Mouse (Mus musculus): ENCODE data around the gene Cldn5. TPM values are rescaled to one million over a fixed set of nuclear protein-coding genes. Genes with fewer than 3 reads are reported as not detected.

The Cldn5 gene
- polyA plus RNA-seq, 2 experiments, result 6.2 to 6.6 TPM

DNA sequence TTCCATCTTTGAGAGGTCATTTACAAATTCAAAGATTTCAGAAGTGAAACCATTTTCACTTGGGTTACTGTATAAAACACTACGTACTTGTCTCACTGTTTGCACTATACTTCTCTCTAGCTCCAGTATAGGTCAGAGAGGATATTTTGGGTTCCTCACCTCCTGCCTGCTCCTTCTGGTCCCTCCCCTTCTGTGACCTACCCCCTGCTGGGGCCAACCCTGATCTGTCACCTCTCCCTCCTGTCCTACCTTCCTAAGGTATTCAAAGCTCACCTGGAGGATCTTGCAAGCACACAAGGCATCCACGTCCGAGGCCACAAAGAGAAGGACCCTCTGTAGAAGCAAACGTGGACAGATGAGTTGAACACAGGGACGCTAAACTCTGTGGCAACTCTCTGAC lies 34.4 kb downstream of the Cldn5 start:
- no peaks in the 10 kb centered on the region for H3K9me3 ChIP-seq (ENCODE audit: control insufficient read depth, low read length)
- peak overlapping the region; percentile 94 to 100 for H3K4me3 ChIP-seq (ENCODE audit: insufficient read depth in 1 of 2, low read depth in 2 of 2, low read length in 2 of 2)
- H3K4me2 ChIP-seq (ENCODE audit: low read depth), result peak overlapping the region; percentile 97
- 5% methylated on average over 5 of the region's 5 CpGs for WGBS (ENCODE audit: insufficient replicate concordance)
- peaks cover 12 to 16% of the 10 kb centered on the region in 2 experiments; a peak in 3 of 4 replicates for H3K4me1 ChIP-seq (replicated peaks; ENCODE audit: control insufficient read depth in 2 of 2, insufficient read depth in 2 of 2, low read length in 1 of 2)
- H3K27ac ChIP-seq, result peak overlapping the region; percentile 52
- H3K36me3 ChIP-seq (replicated peaks; ENCODE audit: control insufficient read depth, insufficient read depth, low read depth), result peaks cover 50% of the 10 kb centered on the region
- H3K9ac ChIP-seq (replicated peaks), result peak overlapping the region; percentile 80
- DNase-seq (ENCODE audit: low read depth in 3 of 3, low spot score in 3 of 3), result peak in 1 of 3 experiments; percentile 17
- H3K27me3 ChIP-seq (ENCODE audit: control insufficient read depth, insufficient read depth, low read length), result no peaks in the 10 kb centered on the region
- ATAC-seq (ENCODE audit: insufficient read depth), result peak; percentile 62
- no peak for TF ChIP-seq CTCF (IDR thresholded peaks at IDR 0.05; ENCODE audit: low read depth)
- TF ChIP-seq EP300 (IDR thresholded peaks at IDR 0.05; ENCODE audit: low read depth), result no peak

DNA sequence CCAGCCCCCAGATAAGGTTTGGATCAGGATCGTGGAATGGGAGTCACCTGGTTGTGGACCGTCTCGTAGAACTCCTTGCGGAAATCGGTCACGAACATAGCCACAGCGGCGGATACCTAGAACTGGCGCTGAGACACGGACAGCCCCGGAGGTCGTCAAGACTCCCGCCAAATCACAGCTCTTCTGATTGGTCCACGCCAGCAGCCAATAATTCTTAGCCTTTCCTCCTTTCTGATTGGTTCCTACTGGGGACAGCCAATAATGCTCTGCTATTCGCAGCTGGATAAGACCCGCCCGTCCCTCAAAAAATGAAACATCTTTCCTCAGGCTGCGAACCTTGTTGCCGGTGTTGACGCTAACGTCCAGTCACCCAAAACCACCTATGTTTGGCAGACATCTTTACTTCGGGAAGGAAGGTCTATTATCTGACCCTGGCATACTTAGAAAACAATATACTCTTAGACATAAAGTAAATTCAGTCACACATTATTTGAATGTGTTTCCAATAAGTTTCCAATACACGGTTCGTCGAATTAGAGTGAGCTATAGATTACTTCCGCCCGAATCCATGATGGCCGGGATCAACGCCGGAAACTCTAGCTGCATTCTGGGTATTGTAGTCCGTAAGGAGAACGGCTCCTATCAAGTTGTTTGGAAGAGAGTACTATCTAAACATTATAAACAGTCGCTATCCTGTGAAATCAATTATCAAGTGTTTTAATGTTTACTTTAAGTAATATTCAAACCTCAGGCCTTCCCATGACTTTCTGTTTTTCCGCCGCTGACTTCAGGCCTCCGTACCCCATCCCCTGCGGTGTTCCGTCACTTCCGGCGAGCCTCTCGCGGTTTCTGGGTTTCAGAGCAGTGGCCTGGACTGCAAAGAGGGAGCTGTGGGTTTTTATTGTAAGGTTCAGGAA lies 35.1 kb downstream of the Cldn5 start, which contains the start of the genes Ufd1 and Cdc45:
Ufd1 (plus strand) TSS at position 312 of the 917 bp plus-strand sequence.
Cdc45 (minus strand) TSS at position 520 of the 917 bp plus-strand sequence.
- Histone ChIP-seq H3K4me1 (replicated peaks; ENCODE audit: control insufficient read depth in 2 of 2, insufficient read depth in 2 of 2, low read length in 1 of 2) (peaks cover 12 to 16% of the 10 kb centered on the region in 2 experiments; a peak in 3 of 4 replicates), H3K36me3 (replicated peaks; ENCODE audit: control insufficient read depth, insufficient read depth, low read depth) (peaks cover 45% of the 10 kb centered on the region), H3K27ac (peak within 1 kb of the TSS; percentile 86), H3K4me3 (ENCODE audit: insufficient read depth in 1 of 2, low read depth in 2 of 2, low read length in 2 of 2) (peak within 1 kb of the TSS; percentile 94 to 100), H3K9me3 (ENCODE audit: control insufficient read depth, low read length) (no peaks in the 10 kb centered on the region), H3K9ac (replicated peaks) (peak within 1 kb of the TSS; percentile 88), H3K27me3 (ENCODE audit: control insufficient read depth, insufficient read depth, low read length) (no peaks in the 10 kb centered on the region), H3K4me2 (ENCODE audit: low read depth) (peak within 1 kb of the TSS; percentile 97)
- ATAC-seq (ENCODE audit: insufficient read depth) (peak; percentile 92), DNase-seq (ENCODE audit: low read depth in 3 of 3, low spot score in 3 of 3) (peak; percentile 93 to 96 (median 95))
- WGBS (ENCODE audit: insufficient replicate concordance), result under 1% methylated on average over 42 of the region's 42 CpGs
- TF ChIP-seq CTCF (IDR thresholded peaks at IDR 0.05; ENCODE audit: low read depth), result 0 out of 2 replicates have a peak, but pooled peaks have one; percentile 4
- peak; percentile 6; the same call in 1 of the 2 replicates for TF ChIP-seq EP300 (IDR thresholded peaks at IDR 0.05; ENCODE audit: low read depth)

DNA sequence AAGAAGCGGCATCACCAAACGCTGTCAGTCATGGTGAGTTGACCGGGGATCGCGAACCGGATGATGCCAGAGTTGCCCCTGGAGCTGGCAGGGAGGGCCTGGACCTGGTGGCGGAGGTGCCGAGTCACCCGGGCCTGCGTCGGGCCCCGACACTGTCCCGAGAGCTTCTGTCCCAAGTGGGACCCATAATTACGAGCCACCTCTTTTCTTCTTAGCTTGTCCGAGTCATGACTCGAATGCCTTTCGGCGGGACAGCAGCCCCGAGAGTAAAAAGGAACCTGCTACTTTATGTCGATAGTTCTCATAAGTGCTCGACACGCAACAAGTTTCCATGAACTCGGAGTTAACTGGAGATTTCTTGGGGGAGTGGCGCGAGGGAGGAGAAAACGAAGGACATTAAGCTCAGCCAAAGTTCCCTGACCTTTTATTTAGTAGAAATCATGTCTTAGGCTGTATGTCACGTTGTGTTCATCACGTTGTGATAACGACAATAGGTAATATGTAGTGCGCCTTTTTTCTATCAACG lies 35.8 kb downstream of the Cldn5 start:
- Histone ChIP-seq H3K4me3 (ENCODE audit: insufficient read depth in 1 of 2, low read depth in 2 of 2, low read length in 2 of 2) (peak overlapping the region; percentile 94 to 100), H3K27me3 (ENCODE audit: control insufficient read depth, insufficient read depth, low read length) (no peaks in the 10 kb centered on the region), H3K4me1 (replicated peaks; ENCODE audit: control insufficient read depth in 2 of 2, insufficient read depth in 2 of 2, low read length in 1 of 2) (peaks cover 12 to 16% of the 10 kb centered on the region in 2 experiments; a peak in 3 of 4 replicates), H3K36me3 (replicated peaks; ENCODE audit: control insufficient read depth, insufficient read depth, low read depth) (peaks cover 37% of the 10 kb centered on the region), H3K27ac (peak overlapping the region; percentile 86), H3K4me2 (ENCODE audit: low read depth) (peak overlapping the region; percentile 97), H3K9me3 (ENCODE audit: control insufficient read depth, low read length) (no peaks in the 10 kb centered on the region), H3K9ac (replicated peaks) (peak overlapping the region; percentile 88)
- DNase-seq (ENCODE audit: low read depth in 3 of 3, low spot score in 3 of 3) (no peak), ATAC-seq (ENCODE audit: insufficient read depth) (peak; percentile 36)
- TF ChIP-seq EP300 (IDR thresholded peaks at IDR 0.05; ENCODE audit: low read depth) (no peak), CTCF (IDR thresholded peaks at IDR 0.05; ENCODE audit: low read depth) (no peak)
- WGBS (ENCODE audit: insufficient replicate concordance), result 1% methylated on average over 31 of the region's 31 CpGs

DNA sequence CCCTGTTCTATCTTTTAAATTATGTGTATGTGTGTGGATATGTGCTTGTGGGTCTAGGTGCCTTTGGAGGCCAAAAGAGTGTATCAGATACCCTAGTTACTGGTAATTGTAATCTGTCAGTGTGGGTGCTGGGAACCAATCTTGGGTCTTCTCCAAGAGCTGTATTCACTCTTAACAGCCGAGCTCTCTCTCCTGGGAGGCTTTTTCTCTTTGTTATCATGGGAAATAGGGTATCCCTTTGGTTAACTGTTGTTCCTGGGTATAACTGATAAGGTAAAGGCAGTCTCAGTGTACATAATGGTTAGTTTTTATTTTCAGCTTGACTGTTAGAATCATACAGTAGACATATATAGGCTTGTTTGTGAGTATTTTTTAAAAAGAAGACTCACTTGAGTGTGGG lies 45.7 kb downstream of the Cldn5 start:
- H3K4me2 ChIP-seq (ENCODE audit: low read depth), result no peak overlapping the region
- no peak overlapping the region for H3K27ac ChIP-seq
- H3K9me3 ChIP-seq (ENCODE audit: control insufficient read depth, low read length), result no peaks in the 10 kb centered on the region
- H3K4me3 ChIP-seq (ENCODE audit: insufficient read depth in 1 of 2, low read depth in 2 of 2, low read length in 2 of 2), result no peak overlapping the region
- ATAC-seq (ENCODE audit: insufficient read depth) (peak; percentile 52), DNase-seq (ENCODE audit: low read depth in 3 of 3, low spot score in 3 of 3) (no peak)
- H3K9ac ChIP-seq (replicated peaks), result no peak overlapping the region
- peaks cover 0 to 7% of the 10 kb centered on the region in 2 experiments; a peak in 3 of 4 replicates for H3K4me1 ChIP-seq (replicated peaks; ENCODE audit: control insufficient read depth in 2 of 2, insufficient read depth in 2 of 2, low read length in 1 of 2)
- H3K36me3 ChIP-seq (replicated peaks; ENCODE audit: control insufficient read depth, insufficient read depth, low read depth), result peaks cover 82% of the 10 kb centered on the region
- TF ChIP-seq EP300 (IDR thresholded peaks at IDR 0.05; ENCODE audit: low read depth) (peak; percentile 43; the same call in 1 of the 2 replicates), CTCF (IDR thresholded peaks at IDR 0.05; ENCODE audit: low read depth) (no peak)
- WGBS (ENCODE audit: insufficient replicate concordance), result 28% methylated on average over 1 of the region's 1 CpGs
- no peaks in the 10 kb centered on the region for H3K27me3 ChIP-seq (ENCODE audit: control insufficient read depth, insufficient read depth, low read length)

Data from liver, embryonic 14.5 days (tissue).